Mouse (Mus musculus): Measurements from ENCODE around the gene F12.

Gene F12

DNA sequence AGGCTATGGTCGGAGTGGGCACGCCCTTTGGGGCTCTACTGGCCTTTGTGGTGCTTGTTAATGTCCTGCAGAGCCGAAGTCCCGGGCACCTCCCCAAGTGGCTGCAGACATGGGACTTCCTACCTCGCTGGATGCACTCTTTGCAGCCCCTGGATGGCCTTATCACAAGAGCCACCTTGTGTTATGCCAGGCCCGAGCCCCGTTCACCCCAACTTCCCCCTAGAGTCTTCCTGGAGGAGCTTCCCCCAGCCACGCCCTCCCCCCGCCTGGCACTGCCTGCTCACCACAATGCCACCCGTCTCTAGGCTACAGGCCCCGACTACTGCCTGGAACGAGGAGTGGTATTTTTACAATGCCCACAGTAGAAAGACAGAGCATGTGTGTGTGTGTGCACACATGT lies 13.3 kb downstream of the F12 start:
- DNase-seq (ENCODE audit: low read depth, low spot score), result no peak

DNA sequence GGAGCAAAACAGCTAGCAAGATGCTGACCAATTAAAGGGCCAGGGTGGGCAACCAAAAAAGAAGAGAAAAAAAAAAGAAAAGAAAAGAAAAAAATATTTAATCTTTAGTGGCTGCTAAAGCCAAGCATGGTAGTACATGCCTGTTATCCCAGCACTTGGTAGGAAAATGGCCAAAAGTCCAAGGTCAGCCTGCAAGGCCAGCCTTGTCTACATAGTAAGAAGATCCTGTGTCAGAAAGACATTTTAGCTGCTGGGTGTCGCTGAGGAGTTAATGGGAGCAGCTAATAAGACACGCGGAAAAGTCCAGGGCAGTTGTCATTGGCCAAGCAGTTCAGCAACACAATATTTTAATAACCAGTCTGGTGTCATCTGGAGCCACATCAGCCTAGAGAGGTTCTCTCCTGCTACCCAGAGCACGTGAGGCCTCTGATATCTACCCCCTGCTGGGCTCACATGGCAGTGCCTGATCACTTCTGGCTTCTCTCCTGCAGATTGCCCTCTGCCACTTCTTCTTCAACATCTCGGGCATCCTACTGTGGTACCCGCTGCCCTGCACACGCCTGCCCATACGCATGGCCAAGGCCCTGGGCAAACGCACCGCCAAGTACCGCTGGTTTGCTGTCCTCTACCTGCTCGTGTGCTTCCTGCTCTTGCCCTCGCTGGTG lies 13.8 kb downstream of the F12 start:
- no peak for DNase-seq (ENCODE audit: low read depth, low spot score)

DNA sequence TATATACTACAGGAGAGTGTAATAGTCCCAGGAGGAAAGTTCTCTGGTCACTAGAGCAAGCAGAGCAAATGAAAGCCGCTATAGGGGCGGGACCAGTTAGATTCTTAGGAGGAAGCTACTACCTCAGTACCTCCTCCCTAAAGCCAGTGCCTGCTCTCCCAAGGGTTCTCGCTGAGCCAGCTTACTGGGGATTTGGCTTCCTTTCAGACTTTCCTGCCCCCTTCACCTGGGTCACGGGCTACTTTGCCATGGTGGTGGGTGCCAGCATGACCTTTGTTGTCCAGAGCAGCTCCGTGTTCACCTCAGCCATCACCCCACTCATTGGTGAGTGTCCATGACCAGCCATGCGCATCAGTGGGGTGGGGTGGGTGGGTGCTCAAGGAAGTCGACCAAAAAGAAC lies 14.8 kb downstream of the F12 start:
- no peak for DNase-seq (ENCODE audit: low read depth, low spot score)

DNA sequence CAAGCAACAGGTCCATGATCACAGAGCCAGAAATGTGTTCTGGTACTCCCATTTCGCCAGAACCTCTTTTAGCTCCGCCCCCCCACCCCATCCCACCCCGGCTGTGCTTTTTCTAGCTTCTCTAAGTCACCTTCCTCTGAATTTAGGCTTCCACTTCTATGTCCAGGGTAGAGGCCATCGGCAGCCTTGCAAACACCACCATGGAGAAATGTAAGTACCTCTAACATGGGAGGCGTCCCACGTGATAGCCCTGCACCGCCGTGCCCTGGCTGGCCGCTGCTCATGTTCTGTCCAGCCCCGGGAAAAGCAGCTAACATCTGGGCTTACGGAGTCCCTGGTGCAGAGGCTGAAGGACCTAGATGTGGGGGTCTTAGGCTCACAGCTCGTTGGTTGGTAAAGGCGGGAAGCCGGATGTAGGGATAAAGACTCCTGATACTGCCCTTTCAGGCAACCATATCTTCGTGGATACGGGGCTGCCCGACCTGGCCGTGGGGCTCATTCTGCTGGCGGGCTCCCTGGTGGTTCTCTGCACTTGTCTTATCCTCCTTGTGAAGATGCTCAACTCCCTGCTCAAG lies 18.0 kb downstream of the F12 start:
- DNase-seq (ENCODE audit: low read depth, low spot score), result no peak

DNA sequence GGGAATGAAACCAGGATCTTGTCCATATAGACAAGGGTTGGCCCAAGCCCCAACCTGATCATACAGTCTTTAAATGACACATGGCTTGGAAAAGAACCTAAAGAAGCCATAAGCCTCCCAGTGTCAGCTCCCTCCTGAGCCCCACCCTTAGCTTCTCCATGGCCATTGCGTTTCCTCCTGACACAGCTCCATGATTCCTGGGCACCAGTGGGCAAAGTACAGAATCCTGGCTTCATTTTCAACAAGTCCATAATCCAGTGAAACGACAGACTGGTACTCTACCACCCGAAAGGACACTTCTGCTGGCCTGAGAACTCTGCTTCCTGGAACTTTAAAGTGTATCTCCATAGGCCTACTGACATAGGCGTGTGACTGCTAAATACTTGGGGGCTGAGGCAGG lies 19.3 kb downstream of the F12 start:
- DNase-seq (ENCODE audit: low read depth, low spot score), result no peak

DNA sequence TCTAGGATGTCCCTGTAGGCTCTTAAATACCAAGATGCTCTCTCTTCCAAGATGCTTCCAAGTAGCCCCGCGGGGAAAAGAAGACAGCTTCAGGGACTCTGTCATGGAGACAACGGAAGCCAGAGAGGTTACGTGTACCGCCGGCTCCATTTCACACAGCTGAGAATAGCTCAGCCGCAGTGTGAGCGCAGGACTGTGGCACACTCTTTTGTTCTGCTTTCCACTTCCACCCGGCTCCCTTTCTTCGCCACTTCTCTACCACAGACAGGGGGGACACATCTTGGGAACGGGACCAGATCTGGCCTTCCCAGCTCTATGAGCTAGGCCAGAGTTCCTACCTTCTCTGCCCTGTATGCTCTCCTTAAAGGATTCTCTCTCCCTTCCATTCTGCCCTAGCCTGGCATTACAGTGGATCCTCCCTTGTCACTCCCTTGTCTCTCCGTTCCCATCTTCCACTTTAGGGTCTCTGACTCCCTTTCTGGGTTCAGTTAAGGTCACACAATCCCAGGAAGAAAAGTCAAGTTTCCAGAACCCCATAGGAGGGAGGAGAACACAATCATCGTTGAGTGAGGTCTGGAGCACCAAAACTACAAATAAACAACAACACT lies 20.7 kb downstream of the F12 start:
- DNase-seq (ENCODE audit: low read depth, low spot score), result no peak

GRCm38 (mm10) chr13:55404853-55405782 lies 21.5 kb downstream of the F12 start:
- DNase-seq (ENCODE audit: low read depth, low spot score), result peak; percentile 63

GRCm38 (mm10) chr13:55403935-55404852 lies 22.4 kb downstream of the F12 start:
- peak; percentile 82 for DNase-seq (ENCODE audit: low read depth, low spot score)

DNA sequence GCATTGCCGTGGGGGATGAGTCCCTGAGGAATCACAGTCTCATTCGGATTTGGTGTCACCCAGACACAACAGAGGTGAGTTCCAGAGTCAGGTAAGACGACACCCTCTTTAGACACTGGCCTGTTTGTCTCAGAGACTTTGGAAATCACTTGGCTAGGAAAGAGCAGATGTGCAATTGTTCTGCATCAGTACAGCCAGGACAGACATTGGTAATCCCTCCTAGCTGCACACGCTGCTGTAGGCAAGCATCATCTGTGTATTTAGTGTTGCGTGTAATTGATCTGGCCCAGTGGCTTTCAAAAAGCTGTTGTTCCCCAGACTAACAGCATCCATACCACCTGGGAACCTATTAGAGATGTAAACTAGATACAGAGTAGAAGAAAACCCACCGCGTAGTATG lies 23.3 kb downstream of the F12 start:
- no peak for DNase-seq (ENCODE audit: low read depth, low spot score)

DNA sequence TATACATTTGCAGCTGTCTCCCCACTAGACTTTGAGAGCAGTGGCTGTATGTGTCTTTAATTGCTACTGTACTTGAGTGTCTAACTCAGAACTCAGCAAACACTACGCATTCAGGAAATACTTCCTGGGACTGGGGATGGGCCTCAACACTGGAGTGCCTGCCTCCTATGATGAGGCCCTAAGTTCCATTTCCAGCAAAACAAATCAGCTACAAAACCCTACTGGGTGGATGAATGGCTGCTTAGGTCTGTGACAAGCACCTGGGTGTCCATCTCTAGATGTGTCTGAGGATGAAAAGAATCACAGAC lies 26.6 kb downstream of the F12 start:
- DNase-seq (ENCODE audit: low read depth, low spot score), result no peak

DNA sequence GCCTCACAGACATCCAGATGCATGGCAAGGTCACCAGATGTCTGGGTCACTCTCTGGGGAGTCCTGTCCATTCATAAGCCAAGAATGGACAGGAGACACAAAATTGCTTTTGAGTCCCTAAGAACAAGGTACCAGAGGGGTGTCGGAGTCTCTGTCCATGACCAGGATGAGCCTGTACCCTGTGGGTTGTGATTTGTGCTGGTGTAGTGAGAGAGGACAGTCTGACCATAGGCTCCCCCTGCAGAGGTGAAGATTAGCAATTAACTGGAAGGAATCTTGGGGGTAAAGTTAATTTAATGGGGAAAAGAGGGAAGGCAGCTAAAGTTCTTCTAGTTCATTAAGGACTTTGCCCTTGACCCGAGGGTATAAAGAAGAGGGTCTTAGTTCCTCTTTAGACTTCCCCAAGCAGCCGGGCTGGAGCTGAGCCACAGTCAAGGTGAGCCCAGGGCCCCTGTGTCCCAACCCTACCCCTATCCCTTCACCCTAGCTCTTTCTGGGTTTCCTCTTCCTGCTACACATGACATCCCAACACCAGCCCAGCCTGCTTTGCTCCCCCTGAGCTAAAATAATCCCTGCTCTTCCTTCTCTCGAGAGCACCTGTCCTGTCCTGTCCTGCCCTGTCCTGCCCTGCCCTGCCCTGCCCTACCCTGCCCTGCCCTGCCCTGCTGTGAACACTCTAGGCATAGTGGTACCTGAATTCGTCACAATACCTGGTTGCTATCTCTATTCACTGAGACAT lies 27.1 kb downstream of the F12 start:
- DNase-seq (ENCODE audit: low read depth, low spot score), result no peak

DNA sequence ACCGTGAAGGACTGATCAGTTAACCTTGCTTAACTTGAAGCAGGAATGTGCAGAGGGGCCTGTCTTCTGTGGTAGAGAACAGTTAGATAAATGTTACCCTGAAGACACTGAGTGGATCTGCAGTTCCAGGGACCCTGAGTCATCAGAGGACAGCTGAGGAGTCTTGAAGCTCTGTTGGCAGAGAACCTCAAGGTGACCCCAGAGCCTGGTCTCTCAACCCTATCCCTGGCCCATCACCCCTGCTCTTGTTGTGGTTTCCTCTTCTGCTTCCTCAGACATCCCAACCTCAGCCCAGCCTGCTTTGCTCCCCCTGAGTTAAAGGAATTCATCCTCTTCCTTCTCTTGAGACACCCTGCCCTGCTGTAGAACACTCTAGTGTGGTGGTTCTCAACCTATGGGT lies 28.5 kb downstream of the F12 start, which contains the start of gene Slc34a1:
Slc34a1 (plus strand) TSS at position 100 of the 400 bp plus-strand sequence.
- no peak for DNase-seq (ENCODE audit: low read depth, low spot score)

- DNase-seq (ENCODE audit: low read depth, low spot score), result no peak
Observed at GRCm38 (mm10) chr13:55392933-55393332, 33.7 kb downstream of the F12 start.

DNA sequence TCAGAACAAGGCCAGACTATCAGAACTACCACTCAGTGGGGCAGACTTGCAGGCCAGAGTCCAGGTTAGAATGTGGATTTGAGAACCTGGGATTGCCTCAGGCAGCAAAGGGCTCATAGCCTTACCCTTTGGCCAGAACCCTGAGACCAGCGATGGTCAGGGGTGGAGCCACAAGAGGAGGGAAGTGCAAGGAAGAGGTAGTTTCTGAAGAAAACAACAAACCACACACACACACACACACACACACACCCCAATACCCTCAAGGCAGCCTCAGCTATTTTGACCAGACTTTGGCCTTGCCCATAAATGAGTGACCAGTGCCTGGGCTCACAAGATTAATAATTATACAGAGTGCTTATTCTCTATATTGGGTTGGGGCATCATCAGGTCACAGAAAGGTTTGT lies 35.0 kb downstream of the F12 start:
- no peak for DNase-seq (ENCODE audit: low read depth, low spot score)

DNA sequence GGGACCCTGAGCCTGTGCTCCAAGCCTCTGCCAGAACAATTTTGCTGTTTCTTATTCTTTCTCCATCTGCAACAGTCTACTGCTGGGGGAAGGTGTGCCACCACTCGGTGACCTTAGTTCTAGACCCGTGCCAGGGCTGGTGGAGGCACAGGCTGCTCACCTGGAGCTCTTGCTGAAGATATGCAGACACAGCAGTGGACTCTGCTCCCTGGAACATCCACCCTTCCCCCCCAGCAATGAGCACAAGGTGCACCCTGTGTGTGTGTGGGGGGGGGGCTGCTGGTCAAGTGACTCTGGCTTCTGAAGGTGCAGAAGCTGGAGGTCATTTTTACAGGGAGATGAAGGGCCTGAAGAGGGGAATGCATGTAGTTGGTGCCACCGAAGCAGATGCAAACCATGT lies 35.9 kb downstream of the F12 start:
- DNase-seq (ENCODE audit: low read depth, low spot score), result no peak

DNA sequence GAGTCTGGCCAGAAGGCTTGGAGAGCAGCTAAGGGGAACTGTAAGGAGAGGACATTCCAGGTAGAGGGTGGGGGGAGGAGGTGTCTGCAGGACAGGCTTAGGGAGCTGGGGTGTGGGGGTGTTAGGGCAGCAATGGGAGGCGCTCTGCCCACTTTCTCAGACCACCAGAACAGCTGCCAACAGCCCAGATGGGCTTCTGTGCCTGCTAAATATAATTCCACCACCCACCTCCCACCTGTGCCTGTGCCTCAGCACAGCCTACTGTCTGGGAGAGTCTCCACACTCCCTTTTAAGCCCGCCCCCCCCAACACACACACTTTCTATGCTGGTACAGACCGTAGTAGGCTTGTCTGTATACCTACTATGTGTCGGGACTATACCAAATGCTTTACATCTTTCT lies 44.8 kb downstream of the F12 start:
- DNase-seq (ENCODE audit: low read depth, low spot score), result peak; percentile 84

DNA sequence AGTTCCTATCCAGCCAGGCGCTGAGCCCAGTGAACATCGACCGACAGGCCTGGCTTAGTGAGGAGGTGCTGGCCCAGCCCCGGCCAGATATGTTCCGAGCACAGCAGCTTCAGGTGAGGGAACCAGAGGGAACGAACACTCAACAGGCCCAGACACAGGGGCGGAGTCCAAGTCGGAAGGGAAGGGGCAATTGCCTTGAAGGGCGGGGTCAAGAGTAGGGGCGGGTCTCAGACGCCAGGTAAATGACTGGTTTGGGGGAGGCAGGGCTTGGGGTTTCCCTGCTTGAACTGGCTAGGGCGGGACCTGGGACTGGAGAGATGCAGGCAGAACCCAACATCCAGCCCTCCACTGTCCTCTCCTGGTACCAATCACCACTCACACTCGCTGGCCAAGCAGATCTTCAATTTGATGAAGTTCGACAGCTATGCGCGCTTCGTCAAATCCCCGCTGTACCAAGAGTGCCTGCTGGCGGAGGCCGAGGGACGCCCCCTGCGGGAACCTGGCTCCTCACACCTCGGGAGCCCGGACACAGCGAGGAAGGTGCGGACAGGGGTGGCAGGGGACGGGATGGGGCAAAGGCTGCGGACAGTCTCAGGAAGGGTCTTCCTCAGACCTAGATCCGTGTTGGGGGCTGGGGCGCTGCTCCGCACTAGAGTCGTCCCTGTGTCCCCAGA lies 47.5 kb downstream of the F12 start:
- no peak for DNase-seq (ENCODE audit: low read depth, low spot score)

- no peak for DNase-seq (ENCODE audit: low read depth, low spot score)
Observed at GRCm38 (mm10) chr13:55375877-55376276, 50.7 kb downstream of the F12 start.

DNA sequence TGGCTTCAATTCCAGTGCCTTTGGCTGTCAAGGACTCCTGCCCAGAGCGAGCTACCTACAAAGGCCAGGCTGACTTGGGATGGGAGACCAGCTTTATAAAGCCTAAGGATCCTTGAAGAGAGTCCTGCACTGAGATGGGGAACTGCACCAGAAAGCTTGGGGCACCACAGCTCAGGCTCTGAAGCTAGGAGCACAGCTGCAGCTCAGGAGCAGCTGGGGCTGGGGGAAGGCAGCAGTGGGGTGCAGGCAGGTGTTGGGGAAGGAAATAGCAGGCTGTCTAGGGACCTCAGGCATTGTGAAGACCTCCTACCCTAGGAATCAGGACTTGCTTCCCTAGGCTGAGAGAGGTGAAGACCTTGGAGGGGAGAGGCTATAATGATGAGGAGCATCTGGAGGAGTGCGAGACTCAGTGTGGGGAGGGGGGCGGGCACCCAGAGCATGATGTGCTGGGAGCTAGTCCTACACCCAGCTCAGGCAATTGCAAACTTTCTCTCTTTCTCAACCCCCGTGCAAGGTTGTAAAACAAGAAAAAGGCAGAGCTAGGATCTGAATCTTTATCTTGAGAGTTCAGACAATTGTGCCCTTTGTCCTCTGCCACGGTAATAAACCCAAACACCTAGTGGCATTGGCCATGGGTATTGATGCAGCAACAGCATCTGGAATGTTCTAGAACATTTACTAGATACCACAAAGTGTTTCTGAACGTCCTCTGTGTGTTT lies 52.2 kb downstream of the F12 start:
- DNase-seq (ENCODE audit: low read depth, low spot score), result no peak

Measured in telencephalon, adult 2 months (tissue).